Mouse (Mus musculus): ENCODE results near the gene Cnnm2. TPM values are rescaled to one million over a fixed set of nuclear protein-coding genes. Genes with fewer than 3 reads are reported as not detected.
A peak's percentile ranks its signal among the peaks of the same experiment; 100 is the strongest.

Gene Cnnm2
- 45.7 and 47.2 TPM in 2 replicates for total RNA-seq (2014; rRNA removed)
- polyA plus RNA-seq (2015; fragmentation: Nextera tagmentation; extraction: Ambion mirVana), result 9.5 and 9.6 TPM in 2 replicates

DNA sequence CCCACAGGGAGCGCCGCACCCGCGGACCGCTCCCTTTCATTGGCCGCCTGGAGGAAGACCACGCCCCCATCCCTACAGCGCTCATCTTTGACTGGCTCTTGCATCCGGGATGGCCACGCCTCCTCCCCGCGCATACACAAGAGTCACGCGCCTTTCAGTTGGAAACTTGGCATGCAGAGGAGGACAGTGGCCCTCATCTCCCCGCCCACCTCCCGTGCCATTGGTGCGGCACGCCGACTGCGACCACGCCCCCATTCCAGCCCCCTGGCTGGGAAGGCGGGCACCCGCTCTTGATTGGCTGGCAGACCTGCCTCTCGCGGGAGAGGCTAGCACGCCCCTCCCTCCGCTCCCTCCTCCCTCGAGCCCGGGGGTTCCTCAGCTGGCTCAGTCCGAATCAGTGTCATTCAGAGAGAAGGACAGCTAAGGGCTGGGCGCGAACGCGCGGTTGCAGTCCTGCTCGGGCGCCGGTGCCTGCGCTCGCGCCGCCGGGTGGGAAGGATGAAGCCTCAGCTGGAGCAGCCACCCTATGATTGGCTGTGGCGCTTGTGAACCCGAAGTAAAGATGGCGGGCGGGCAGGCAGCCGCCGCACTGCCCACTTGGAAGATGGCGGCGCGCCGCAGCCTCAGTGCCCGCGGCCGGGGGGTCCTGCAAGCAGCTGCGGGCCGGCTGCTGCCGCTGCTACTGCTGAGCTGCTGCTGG is at the start of gene Cnnm2:
Gene Cnnm2, plus strand, starts transcription at position 350 of the 700 bp plus-strand sequence.
- ATAC-seq, result peak; percentile 97
- Histone ChIP-seq H3K4me1 (ENCODE audit: insufficient read depth, low read length) (peaks cover 13% of the 10 kb centered on the region), H3K9ac (replicated peaks; ENCODE audit: low read length) (peak within 1 kb of the TSS; percentile 89), H3K4me2 (ENCODE audit: low read depth, low read length) (peak within 1 kb of the TSS; percentile 89), H3K27ac (peak within 1 kb of the TSS; percentile 95), H3K4me3 (ENCODE audit: low read length) (peak within 1 kb of the TSS; percentile 92), H3K27me3 (ENCODE audit: insufficient read depth, low read length) (no peaks in the 10 kb centered on the region), H3K36me3 (ENCODE audit: insufficient read depth, low read length) (no peaks in the 10 kb centered on the region), H3K9me3 (ENCODE audit: low read length) (no peaks in the 10 kb centered on the region)
- TF ChIP-seq CTCF (IDR thresholded peaks at IDR 0.05; ENCODE audit: low read depth), result no peak
- peak; percentile 100 for DNase-seq (ENCODE audit: low spot score)
- under 1% methylated on average over 59 of the region's 59 CpGs for WGBS

DNA sequence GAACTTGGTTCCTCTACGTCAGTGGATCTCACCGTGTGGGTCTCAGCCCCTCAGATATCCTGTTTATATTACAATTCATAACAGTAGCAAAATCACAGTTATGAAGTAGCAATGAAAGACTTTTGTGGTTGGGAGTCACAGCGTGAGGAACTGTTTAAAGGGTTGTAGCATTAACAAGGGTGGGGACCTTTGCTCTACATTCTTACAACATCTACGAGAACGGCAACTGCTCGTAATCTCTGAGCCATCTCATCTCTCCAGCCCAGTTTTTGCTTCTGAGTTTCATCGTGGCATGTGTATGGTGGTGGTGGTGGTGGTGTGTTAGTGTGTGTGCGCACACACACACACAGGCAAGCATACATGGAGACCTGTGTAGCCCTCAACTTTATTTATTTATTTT is 47.2 kb upstream of the Cnnm2 start:
- ATAC-seq (no peak), DNase-seq (ENCODE audit: low spot score) (no peak)
- 91% methylated on average over 8 of the region's 8 CpGs for WGBS
- no peaks in the 10 kb centered on the region for H3K4me1 ChIP-seq (ENCODE audit: insufficient read depth, low read length)
- H3K4me3 ChIP-seq (ENCODE audit: low read length), result no peak overlapping the region
- H3K9ac ChIP-seq (replicated peaks; ENCODE audit: low read length), result no peak overlapping the region
- no peaks in the 10 kb centered on the region for H3K9me3 ChIP-seq (ENCODE audit: low read length)
- no peak overlapping the region for H3K4me2 ChIP-seq (ENCODE audit: low read depth, low read length)
- H3K27ac ChIP-seq, result no peak overlapping the region
- TF ChIP-seq CTCF (IDR thresholded peaks at IDR 0.05; ENCODE audit: low read depth), result no peak
- 0 out of 2 replicates have a peak, but pooled peaks cover 3% of the 10 kb centered on the region for H3K36me3 ChIP-seq (ENCODE audit: insufficient read depth, low read length)
- no peaks in the 10 kb centered on the region for H3K27me3 ChIP-seq (ENCODE audit: insufficient read depth, low read length)

DNA sequence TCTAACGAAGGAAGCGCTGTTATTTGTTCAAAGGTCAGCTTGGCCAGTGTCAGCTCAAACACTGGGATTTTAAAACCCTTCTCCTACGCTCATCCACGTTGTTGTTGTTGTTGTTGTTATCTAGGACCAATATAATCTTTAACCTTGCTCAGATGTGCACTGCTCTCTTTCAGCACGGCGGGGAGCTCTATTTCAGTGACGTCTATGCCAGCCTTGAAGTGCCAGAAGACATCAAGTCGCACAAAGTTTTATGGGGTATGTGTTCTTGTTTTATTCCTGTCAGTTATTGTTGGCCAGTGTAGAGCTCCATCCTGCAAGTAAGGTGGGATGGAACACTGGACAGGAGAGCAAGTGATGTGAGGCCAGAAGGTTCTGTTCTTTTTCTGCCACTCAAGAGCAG is 46.4 kb upstream of the Cnnm2 start:
- no peak overlapping the region for H3K9ac ChIP-seq (replicated peaks; ENCODE audit: low read length)
- H3K27me3 ChIP-seq (ENCODE audit: insufficient read depth, low read length), result no peaks in the 10 kb centered on the region
- no peaks in the 10 kb centered on the region for H3K9me3 ChIP-seq (ENCODE audit: low read length)
- no peaks in the 10 kb centered on the region for H3K4me1 ChIP-seq (ENCODE audit: insufficient read depth, low read length)
- H3K4me3 ChIP-seq (ENCODE audit: low read length), result no peak overlapping the region
- ATAC-seq (no peak), DNase-seq (ENCODE audit: low spot score) (no peak)
- no peak overlapping the region for H3K27ac ChIP-seq
- TF ChIP-seq CTCF (IDR thresholded peaks at IDR 0.05; ENCODE audit: low read depth), result no peak
- 90% methylated on average over 8 of the region's 8 CpGs for WGBS
- no peak overlapping the region for H3K4me2 ChIP-seq (ENCODE audit: low read depth, low read length)
- 0 out of 2 replicates have a peak, but pooled peaks cover 7% of the 10 kb centered on the region for H3K36me3 ChIP-seq (ENCODE audit: insufficient read depth, low read length)

DNA sequence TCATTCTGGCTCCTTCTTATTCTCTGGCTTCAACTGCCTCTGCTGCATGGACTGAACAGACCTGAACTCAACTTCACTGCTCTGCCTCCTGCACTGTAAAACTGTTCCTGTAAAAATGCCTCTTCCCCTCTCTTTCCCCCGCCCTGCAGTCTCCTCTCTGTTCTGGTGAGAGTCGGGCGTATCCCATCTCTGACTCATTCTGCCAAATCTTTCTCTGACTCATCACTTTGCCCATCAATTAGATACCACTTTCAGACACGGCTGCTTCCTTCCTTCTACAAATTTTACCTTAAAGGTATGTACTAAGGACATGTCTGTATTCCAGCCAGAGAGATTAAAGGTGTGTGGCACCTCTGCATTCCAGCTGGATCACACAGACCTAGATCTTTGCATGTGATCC is 43.2 kb upstream of the Cnnm2 start:
- H3K27me3 ChIP-seq (ENCODE audit: insufficient read depth, low read length), result no peaks in the 10 kb centered on the region
- no peak overlapping the region for H3K27ac ChIP-seq
- no peaks in the 10 kb centered on the region for H3K9me3 ChIP-seq (ENCODE audit: low read length)
- no peaks in the 10 kb centered on the region for H3K4me1 ChIP-seq (ENCODE audit: insufficient read depth, low read length)
- H3K9ac ChIP-seq (replicated peaks; ENCODE audit: low read length), result no peak overlapping the region
- TF ChIP-seq CTCF (IDR thresholded peaks at IDR 0.05; ENCODE audit: low read depth), result no peak
- 0 out of 2 replicates have a peak, but pooled peaks cover 8% of the 10 kb centered on the region for H3K36me3 ChIP-seq (ENCODE audit: insufficient read depth, low read length)
- H3K4me3 ChIP-seq (ENCODE audit: low read length), result no peak overlapping the region
- 94% methylated on average over 4 of the region's 4 CpGs for WGBS
- H3K4me2 ChIP-seq (ENCODE audit: low read depth, low read length), result no peak overlapping the region
- ATAC-seq (no peak), DNase-seq (ENCODE audit: low spot score) (no peak)

DNA sequence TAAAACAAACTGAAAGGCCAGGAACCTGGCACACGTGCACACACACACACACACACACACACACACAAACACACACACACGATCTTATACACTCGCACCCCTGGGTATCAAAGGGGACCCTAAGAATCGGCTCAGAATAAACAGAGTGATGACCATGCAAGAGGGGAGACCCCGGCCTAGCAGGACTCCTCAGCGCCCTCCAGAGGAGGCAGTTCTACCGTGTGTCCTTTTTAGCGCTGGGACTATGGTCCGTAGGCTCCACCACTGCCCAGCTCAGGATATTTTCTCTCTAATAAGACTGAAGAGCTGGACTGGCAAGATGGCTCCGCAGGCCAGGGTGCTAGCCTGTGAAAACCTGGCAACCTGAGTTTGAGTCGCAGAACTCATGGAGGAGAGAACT is 37.0 kb upstream of the Cnnm2 start:
- WGBS, result 69% methylated on average over 11 of the region's 11 CpGs
- no peaks in the 10 kb centered on the region for H3K27me3 ChIP-seq (ENCODE audit: insufficient read depth, low read length)
- DNase-seq (ENCODE audit: low spot score) (no peak), ATAC-seq (no peak)
- no peak overlapping the region for H3K4me2 ChIP-seq (ENCODE audit: low read depth, low read length)
- H3K9ac ChIP-seq (replicated peaks; ENCODE audit: low read length), result no peak overlapping the region
- 0 out of 2 replicates have a peak, but pooled peaks cover 5% of the 10 kb centered on the region for H3K36me3 ChIP-seq (ENCODE audit: insufficient read depth, low read length)
- no peak overlapping the region for H3K27ac ChIP-seq
- H3K4me1 ChIP-seq (ENCODE audit: insufficient read depth, low read length), result no peaks in the 10 kb centered on the region
- no peak for TF ChIP-seq CTCF (IDR thresholded peaks at IDR 0.05; ENCODE audit: low read depth)
- H3K9me3 ChIP-seq (ENCODE audit: low read length), result no peaks in the 10 kb centered on the region
- H3K4me3 ChIP-seq (ENCODE audit: low read length), result no peak overlapping the region

DNA sequence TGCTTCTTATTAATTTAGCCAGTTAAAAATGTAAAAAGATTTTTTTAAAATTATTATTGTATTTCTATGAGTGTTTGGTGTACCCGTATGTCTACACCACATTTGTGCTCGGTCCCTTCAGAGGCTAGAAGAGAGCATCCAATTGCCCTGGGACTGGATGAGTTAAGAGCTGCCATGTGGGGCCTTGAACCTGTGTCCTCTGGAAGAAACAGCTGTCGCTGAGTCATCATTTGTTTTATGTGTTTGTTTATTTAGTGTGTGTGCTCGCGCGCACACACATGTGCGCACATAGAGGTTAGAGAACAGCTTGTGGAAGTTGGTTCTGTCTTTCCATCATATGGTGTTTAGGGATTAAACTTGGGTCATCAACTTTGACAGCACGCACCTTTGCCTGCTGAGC is 35.3 kb upstream of the Cnnm2 start:
- no peak for DNase-seq (ENCODE audit: low spot score)
- TF ChIP-seq CTCF (IDR thresholded peaks at IDR 0.05; ENCODE audit: low read depth), result no peak
- no peaks in the 10 kb centered on the region for H3K4me1 ChIP-seq (ENCODE audit: insufficient read depth, low read length)
- no peaks in the 10 kb centered on the region for H3K36me3 ChIP-seq (ENCODE audit: insufficient read depth, low read length)
- WGBS, result 97% methylated on average over 8 of the region's 8 CpGs
- no peaks in the 10 kb centered on the region for H3K9me3 ChIP-seq (ENCODE audit: low read length)
- no peak overlapping the region for H3K4me2 ChIP-seq (ENCODE audit: low read depth, low read length)
- no peak overlapping the region for H3K9ac ChIP-seq (replicated peaks; ENCODE audit: low read length)
- H3K27ac ChIP-seq, result no peak overlapping the region
- H3K27me3 ChIP-seq (ENCODE audit: insufficient read depth, low read length), result no peaks in the 10 kb centered on the region
- no peak for ATAC-seq
- H3K4me3 ChIP-seq (ENCODE audit: low read length), result no peak overlapping the region

DNA sequence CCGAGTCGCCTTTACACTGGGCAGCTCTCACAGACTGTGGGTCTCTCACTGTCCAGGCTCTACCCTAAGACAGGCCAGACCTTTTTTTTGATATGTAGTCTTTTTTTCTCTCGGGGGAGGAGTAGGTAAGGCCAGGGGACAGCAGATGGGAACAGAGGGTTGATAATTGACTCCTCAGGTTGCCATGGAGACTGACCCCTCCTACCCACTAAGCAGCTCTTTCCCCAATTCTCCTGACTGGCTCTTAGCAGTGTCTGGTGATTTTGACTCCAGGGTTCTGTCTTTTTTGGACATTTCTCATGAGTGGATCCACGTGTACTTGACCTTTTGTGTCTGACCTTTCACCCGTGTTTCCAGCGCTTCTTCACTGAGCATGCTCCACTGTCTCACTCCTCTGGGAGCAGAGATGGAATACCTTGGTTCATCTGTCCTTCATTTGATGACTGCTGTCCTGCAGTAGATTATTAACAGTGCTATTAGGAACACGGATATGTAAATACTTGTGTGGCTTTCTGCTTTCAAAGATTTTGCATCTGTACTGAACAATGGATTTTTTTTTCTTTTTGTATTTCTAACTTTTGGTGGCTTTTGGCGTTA is 34.2 kb upstream of the Cnnm2 start:
- no peaks in the 10 kb centered on the region for H3K9me3 ChIP-seq (ENCODE audit: low read length)
- no peak for TF ChIP-seq CTCF (IDR thresholded peaks at IDR 0.05; ENCODE audit: low read depth)
- ATAC-seq (no peak; the same call in 1 of the 2 replicates), DNase-seq (ENCODE audit: low spot score) (peak; percentile 42)
- no peaks in the 10 kb centered on the region for H3K36me3 ChIP-seq (ENCODE audit: insufficient read depth, low read length)
- no peak overlapping the region for H3K4me2 ChIP-seq (ENCODE audit: low read depth, low read length)
- no peak overlapping the region for H3K27ac ChIP-seq
- no peaks in the 10 kb centered on the region for H3K27me3 ChIP-seq (ENCODE audit: insufficient read depth, low read length)
- WGBS, result 47% methylated on average over 8 of the region's 8 CpGs
- H3K9ac ChIP-seq (replicated peaks; ENCODE audit: low read length), result no peak overlapping the region
- no peak overlapping the region for H3K4me3 ChIP-seq (ENCODE audit: low read length)
- H3K4me1 ChIP-seq (ENCODE audit: insufficient read depth, low read length), result no peaks in the 10 kb centered on the region

All from hindbrain, postnatal 0 days (tissue).